Mouse (Mus musculus) lung, postnatal 25 days (tissue): ENCODE results near the gene Gab3.
"Not testable (repeated sequence)": the region's sequence is repeated elsewhere in the genome, so short reads cannot be mapped to it uniquely, and the experiment has no call there.

Experiments used
- DNase-seq: peaks from one replicate; pipeline ENCODE4 v3.0.0; 2022; ENCODE audit warnings: low spot score

The Gab3 gene

GRCm38 (mm10) chrX:75034054-75034453 lies 51.2 kb downstream of the Gab3 start:
- not testable (repeated sequence) for DNase-seq

- no peak for DNase-seq
Measured at GRCm38 (mm10) chrX:74983734-74984133, 101.5 kb downstream of the Gab3 start.

- peak; percentile 6 for DNase-seq
Measured at GRCm38 (mm10) chrX:74962899-74963298, 122.4 kb downstream of the Gab3 start.

- DNase-seq: not testable (repeated sequence)
Measured at GRCm38 (mm10) chrX:74959161-74959560, 126.1 kb downstream of the Gab3 start.
